Mouse (Mus musculus) midbrain, embryonic 13.5 days (tissue): ENCODE measurements around the gene Rapgef5. TPM values are rescaled to one million over a fixed set of nuclear protein-coding genes. Genes with fewer than 3 reads are reported as not detected.

Experiments
- ATAC-seq: fragments of 200-750 bp; cut with Nextera tagmentation; 2 replicates; pipeline ENCODE4 v1.8.0; 2017; ENCODE audit warnings: mild to moderate bottlenecking, moderate TSS enrichment, moderate library complexity
- H3K27ac ChIP-seq: fragments of 300-500 bp; sonication (generic); 2 replicates; pipeline ENCODE4 v1.5.1; 2015; ENCODE audit warnings: inconsistent platforms, mild to moderate bottlenecking, moderate library complexity
- H3K27me3 ChIP-seq: fragments of 300-500 bp; sonication (generic); 2 replicates; pipeline ENCODE4 v1.6.1; 2015; ENCODE audit warnings: mild to moderate bottlenecking, inconsistent platforms
- H3K36me3 ChIP-seq: fragments of 300-500 bp; sonication (generic); 2 replicates; pipeline ENCODE4 v1.6.1; 2015; ENCODE audit warnings: mild to moderate bottlenecking, inconsistent platforms
- H3K4me1 ChIP-seq: fragments of 300-500 bp; sonication (generic); replicated peaks from 2 replicates; pipeline ENCODE4 v1.6.1; 2015; ENCODE audit warnings: inconsistent platforms
- H3K4me2 ChIP-seq: fragments of 300-500 bp; sonication (generic); replicated peaks from 2 replicates; pipeline ENCODE4 v1.6.1; 2015; ENCODE audit warnings: moderate library complexity, mild to moderate bottlenecking, inconsistent platforms
- H3K4me3 ChIP-seq: fragments of 300-500 bp; sonication (generic); replicated peaks from 2 replicates; pipeline ENCODE4 v1.5.1; 2015; ENCODE audit warnings: mild to moderate bottlenecking, inconsistent platforms
- H3K9ac ChIP-seq: fragments of 300-500 bp; sonication (generic); replicated peaks from 2 replicates; pipeline ENCODE4 v1.6.1; 2015; ENCODE audit warnings: mild to moderate bottlenecking, inconsistent platforms
- H3K9me3 ChIP-seq: fragments of 300-500 bp; sonication (generic); 2 replicates; pipeline ENCODE4 v1.6.1; 2016; ENCODE audit warnings: mild to moderate bottlenecking, inconsistent platforms
- WGBS: fragments of 180-500 bp; shearing (Covaris S2); methylation state at CpG from one replicate; pipeline ENCODE4 v1.1.7; 2015; 5-methylcytosine and 5-hydroxymethylcytosine counted together
- polyA plus RNA-seq: library from polyadenylated mRNA; unstranded; fragments of >200 nt; fragmentation: Nextera tagmentation; extraction: Ambion mirVana; gene quantifications from 2 replicates; pipeline ENCODE4 v1.2.1, GENCODE M21; 2015

Gene Rapgef5
- polyA plus RNA-seq, 1 experiment from 2014 or later, result 42.1 TPM

GRCm38 (mm10) chr12:117534087-117534751 lies 17.9 kb downstream of the Rapgef5 start:
- no peaks in the 10 kb centered on the region for H3K9me3 ChIP-seq
- under 1% methylated on average over 63 of the region's 66 CpGs for WGBS
- peak overlapping the region; percentile 78 for H3K9ac ChIP-seq
- peaks cover 15% of the 10 kb centered on the region for H3K4me1 ChIP-seq
- H3K27ac ChIP-seq, result peak overlapping the region; percentile 25; the same call in 1 of the 2 replicates
- peak overlapping the region; percentile 97 for H3K4me2 ChIP-seq
- H3K4me3 ChIP-seq, result peak overlapping the region; percentile 71
- peak; percentile 89 for ATAC-seq
- peaks cover 49% of the 10 kb centered on the region for H3K27me3 ChIP-seq
- no peaks in the 10 kb centered on the region for H3K36me3 ChIP-seq

DNA sequence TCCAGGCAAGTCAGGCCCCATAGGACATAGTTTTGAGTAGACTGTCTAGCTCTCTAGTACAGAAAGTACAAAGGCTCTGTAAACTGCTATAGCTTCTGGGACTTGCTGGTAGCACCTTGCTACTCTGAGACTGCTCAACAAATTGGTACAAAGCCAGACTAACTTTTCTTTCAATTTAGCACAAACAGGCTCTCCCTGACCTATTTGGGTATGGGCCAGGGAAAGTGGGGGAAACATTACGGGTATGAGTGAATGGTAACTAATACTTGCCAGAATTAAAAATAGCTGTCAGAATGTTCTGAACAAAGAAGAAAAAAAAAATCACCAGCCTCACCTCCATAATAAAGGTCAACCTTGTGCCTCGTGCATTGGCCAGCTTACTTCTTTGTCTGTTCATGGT lies 24.1 kb downstream of the Rapgef5 start:
- Histone ChIP-seq H3K9ac (no peak overlapping the region), H3K4me2 (no peak overlapping the region), H3K27me3 (peaks cover 7% of the 10 kb centered on the region), H3K27ac (no peak overlapping the region), H3K9me3 (no peaks in the 10 kb centered on the region), H3K4me3 (no peak overlapping the region), H3K4me1 (no peaks in the 10 kb centered on the region), H3K36me3 (no peaks in the 10 kb centered on the region)
- no peak for ATAC-seq
- WGBS, result 86% methylated on average over 2 of the region's 2 CpGs

DNA sequence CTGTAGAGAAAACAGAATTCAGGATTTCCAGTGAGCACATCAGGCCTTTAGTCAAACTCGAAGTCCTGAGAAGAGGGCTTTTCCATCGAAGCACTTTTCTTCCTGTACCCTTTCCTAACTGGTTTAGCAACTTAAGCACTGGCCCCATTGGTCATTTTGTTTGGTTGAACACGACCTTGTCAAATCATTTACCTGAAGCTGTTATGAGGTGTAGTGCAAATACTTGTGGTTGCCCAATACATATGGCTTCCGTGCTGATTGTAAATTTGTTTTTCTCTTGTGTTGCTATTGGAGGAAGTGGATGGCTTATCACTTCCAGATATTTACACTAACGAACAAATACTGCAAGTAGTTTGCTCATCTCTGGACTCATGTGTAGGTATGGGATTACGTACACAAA lies 29.0 kb downstream of the Rapgef5 start:
- H3K4me3 ChIP-seq, result no peak overlapping the region
- no peak overlapping the region for H3K27ac ChIP-seq
- H3K4me2 ChIP-seq, result no peak overlapping the region
- H3K36me3 ChIP-seq, result no peaks in the 10 kb centered on the region
- H3K9ac ChIP-seq, result no peak overlapping the region
- H3K4me1 ChIP-seq, result no peaks in the 10 kb centered on the region
- H3K9me3 ChIP-seq, result no peaks in the 10 kb centered on the region
- ATAC-seq, result no peak
- WGBS, result 90% methylated on average over 6 of the region's 6 CpGs
- no peaks in the 10 kb centered on the region for H3K27me3 ChIP-seq

- H3K4me1 ChIP-seq, result no peaks in the 10 kb centered on the region
- H3K4me2 ChIP-seq, result no peak overlapping the region
- no peak overlapping the region for H3K27ac ChIP-seq
- H3K9ac ChIP-seq, result no peak overlapping the region
- no peak for ATAC-seq
- no peaks in the 10 kb centered on the region for H3K27me3 ChIP-seq
- no peak overlapping the region for H3K4me3 ChIP-seq
- H3K36me3 ChIP-seq, result no peaks in the 10 kb centered on the region
- H3K9me3 ChIP-seq, result no peaks in the 10 kb centered on the region
- 93% methylated on average over 5 of the region's 5 CpGs for WGBS
These were observed 37.1 kb downstream of the Rapgef5 start for GRCm38 (mm10) chr12:117553353-117553752.

GRCm38 (mm10) chr12:117554612-117555063 lies 38.4 kb downstream of the Rapgef5 start:
- H3K4me2 ChIP-seq, result no peak overlapping the region
- ATAC-seq, result no peak
- no peak overlapping the region for H3K4me3 ChIP-seq
- no peaks in the 10 kb centered on the region for H3K9me3 ChIP-seq
- H3K4me1 ChIP-seq, result no peaks in the 10 kb centered on the region
- H3K27me3 ChIP-seq, result no peaks in the 10 kb centered on the region
- H3K9ac ChIP-seq, result no peak overlapping the region
- 87% methylated on average over 1 of the region's 1 CpGs for WGBS
- H3K36me3 ChIP-seq, result no peaks in the 10 kb centered on the region
- H3K27ac ChIP-seq, result no peak overlapping the region

DNA sequence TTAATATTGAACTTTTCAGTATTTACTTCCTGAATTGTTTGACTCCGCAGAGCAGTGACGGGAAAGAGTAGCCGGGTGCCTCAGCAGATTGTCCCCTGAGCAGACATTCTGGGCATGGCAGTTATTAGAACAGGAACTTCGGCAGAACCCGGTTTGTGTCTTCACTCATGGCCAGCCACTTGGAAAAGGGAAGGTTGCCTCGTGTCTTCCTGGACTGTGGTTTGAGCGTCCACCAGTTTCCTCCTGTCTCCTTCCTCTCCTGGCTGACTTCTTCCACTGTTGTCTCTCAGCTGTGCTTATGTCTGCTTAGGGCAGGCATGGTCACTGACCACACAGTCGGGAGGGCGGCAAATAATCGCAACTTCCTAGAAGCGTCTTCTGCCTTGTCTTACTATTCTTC lies 44.2 kb downstream of the Rapgef5 start:
- H3K9me3 ChIP-seq, result no peaks in the 10 kb centered on the region
- H3K4me2 ChIP-seq, result no peak overlapping the region
- ATAC-seq, result no peak
- H3K4me1 ChIP-seq, result no peaks in the 10 kb centered on the region
- no peak overlapping the region for H3K9ac ChIP-seq
- no peaks in the 10 kb centered on the region for H3K27me3 ChIP-seq
- 89% methylated on average over 11 of the region's 11 CpGs for WGBS
- H3K4me3 ChIP-seq, result no peak overlapping the region
- no peaks in the 10 kb centered on the region for H3K36me3 ChIP-seq
- no peak overlapping the region for H3K27ac ChIP-seq

GRCm38 (mm10) chr12:117561411-117562059 lies 45.3 kb downstream of the Rapgef5 start:
- ATAC-seq, result no peak
- no peaks in the 10 kb centered on the region for H3K9me3 ChIP-seq

DNA sequence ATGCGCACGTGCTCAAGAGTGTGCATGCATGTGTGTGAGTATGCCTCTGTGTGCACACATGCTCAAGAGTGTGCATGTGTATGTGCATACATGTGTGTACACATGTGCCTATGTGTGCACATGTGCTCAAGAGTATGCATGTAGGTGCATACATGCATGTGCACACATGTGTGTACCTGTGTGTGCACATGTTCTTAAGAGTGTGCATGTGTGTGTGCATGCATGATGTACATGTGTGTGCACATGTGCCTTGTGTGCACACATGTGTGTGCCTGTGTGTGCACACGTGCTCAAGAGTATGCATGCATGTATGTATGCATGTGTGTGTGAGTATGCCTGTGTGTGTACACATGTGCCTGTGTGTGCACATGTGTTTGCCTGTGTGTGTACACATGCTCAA lies 45.8 kb downstream of the Rapgef5 start:
- no peaks in the 10 kb centered on the region for H3K36me3 ChIP-seq
- no peak overlapping the region for H3K4me3 ChIP-seq
- 0 out of 2 replicates have a peak, but pooled peaks have one; percentile 20 for ATAC-seq
- no peaks in the 10 kb centered on the region for H3K9me3 ChIP-seq
- H3K27ac ChIP-seq, result no peak overlapping the region
- no peak overlapping the region for H3K9ac ChIP-seq
- H3K4me2 ChIP-seq, result no peak overlapping the region
- WGBS, result 92% methylated on average over 3 of the region's 3 CpGs
- no peaks in the 10 kb centered on the region for H3K27me3 ChIP-seq
- no peaks in the 10 kb centered on the region for H3K4me1 ChIP-seq

More at GRCm38 (mm10) chr12:117561411-117562059, 45.3 kb downstream of the Rapgef5 start:
- Histone ChIP-seq H3K9ac (no peak overlapping the region), H3K27me3 (no peaks in the 10 kb centered on the region), H3K4me3 (no peak overlapping the region), H3K4me1 (no peaks in the 10 kb centered on the region), H3K27ac (no peak overlapping the region), H3K4me2 (no peak overlapping the region), H3K36me3 (no peaks in the 10 kb centered on the region)
- WGBS, result 70% methylated on average over 6 of the region's 6 CpGs

- H3K9ac ChIP-seq, result no peak overlapping the region
- no peaks in the 10 kb centered on the region for H3K9me3 ChIP-seq
- H3K27ac ChIP-seq, result no peak overlapping the region
- no peaks in the 10 kb centered on the region for H3K4me1 ChIP-seq
- H3K27me3 ChIP-seq, result no peaks in the 10 kb centered on the region
- no peak for ATAC-seq
- WGBS, result 80% methylated on average over 6 of the region's 6 CpGs
- no peak overlapping the region for H3K4me3 ChIP-seq
- H3K4me2 ChIP-seq, result no peak overlapping the region
- H3K36me3 ChIP-seq, result no peaks in the 10 kb centered on the region
These were observed 47.6 kb downstream of the Rapgef5 start for GRCm38 (mm10) chr12:117563859-117564258.

GRCm38 (mm10) chr12:117566298-117566697 lies 50.0 kb downstream of the Rapgef5 start:
- Histone ChIP-seq H3K9ac (no peak overlapping the region), H3K9me3 (no peaks in the 10 kb centered on the region), H3K4me2 (no peak overlapping the region), H3K27ac (no peak overlapping the region), H3K4me3 (no peak overlapping the region), H3K4me1 (no peaks in the 10 kb centered on the region), H3K36me3 (no peaks in the 10 kb centered on the region), H3K27me3 (no peaks in the 10 kb centered on the region)
- WGBS, result 80% methylated on average over 4 of the region's 4 CpGs
- ATAC-seq, result no peak

GRCm38 (mm10) chr12:117569671-117570070 lies 53.4 kb downstream of the Rapgef5 start:
- Histone ChIP-seq H3K4me2 (no peak overlapping the region), H3K4me3 (no peak overlapping the region), H3K36me3 (no peaks in the 10 kb centered on the region), H3K9ac (no peak overlapping the region), H3K27me3 (no peaks in the 10 kb centered on the region), H3K4me1 (no peaks in the 10 kb centered on the region; the same call in 1 of the 2 replicates), H3K27ac (no peak overlapping the region), H3K9me3 (no peaks in the 10 kb centered on the region)
- 82% methylated on average over 2 of the region's 2 CpGs for WGBS
- no peak for ATAC-seq

DNA sequence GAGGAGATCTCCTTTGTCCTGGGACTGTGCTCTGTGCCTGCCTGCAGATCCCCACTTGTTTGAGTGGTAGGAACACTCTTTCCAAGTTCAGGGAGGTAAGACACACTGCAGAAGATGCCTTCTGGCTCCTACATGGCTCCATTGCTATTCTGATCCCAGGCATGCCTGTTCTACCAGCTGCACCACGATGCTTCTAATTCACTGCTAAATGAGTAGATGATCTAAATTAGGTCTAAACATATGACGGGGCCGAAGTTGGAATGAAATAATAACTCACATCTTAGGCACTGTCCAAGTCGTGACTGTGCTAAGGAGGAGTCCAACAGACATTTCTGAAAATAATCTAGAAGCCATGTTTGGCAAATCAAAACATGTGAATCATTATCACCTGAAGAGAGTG lies 68.0 kb downstream of the Rapgef5 start:
- no peak overlapping the region for H3K4me2 ChIP-seq
- H3K4me1 ChIP-seq, result no peaks in the 10 kb centered on the region
- no peaks in the 10 kb centered on the region for H3K9me3 ChIP-seq
- H3K27ac ChIP-seq, result no peak overlapping the region
- ATAC-seq, result no peak
- no peaks in the 10 kb centered on the region for H3K36me3 ChIP-seq
- H3K4me3 ChIP-seq, result no peak overlapping the region
- no peak overlapping the region for H3K9ac ChIP-seq
- 88% methylated on average over 4 of the region's 4 CpGs for WGBS
- H3K27me3 ChIP-seq, result no peaks in the 10 kb centered on the region
